Mouse (Mus musculus): Measurements from ENCODE around the gene Cnot1.

Gene Cnot1

GRCm38 (mm10) chr8:95694631-95695030 is 112.6 kb downstream of the Cnot1 start:
- peak; percentile 9; the same call in 1 of the 2 replicates for ATAC-seq (ENCODE audit: low TSS enrichment)

DNA sequence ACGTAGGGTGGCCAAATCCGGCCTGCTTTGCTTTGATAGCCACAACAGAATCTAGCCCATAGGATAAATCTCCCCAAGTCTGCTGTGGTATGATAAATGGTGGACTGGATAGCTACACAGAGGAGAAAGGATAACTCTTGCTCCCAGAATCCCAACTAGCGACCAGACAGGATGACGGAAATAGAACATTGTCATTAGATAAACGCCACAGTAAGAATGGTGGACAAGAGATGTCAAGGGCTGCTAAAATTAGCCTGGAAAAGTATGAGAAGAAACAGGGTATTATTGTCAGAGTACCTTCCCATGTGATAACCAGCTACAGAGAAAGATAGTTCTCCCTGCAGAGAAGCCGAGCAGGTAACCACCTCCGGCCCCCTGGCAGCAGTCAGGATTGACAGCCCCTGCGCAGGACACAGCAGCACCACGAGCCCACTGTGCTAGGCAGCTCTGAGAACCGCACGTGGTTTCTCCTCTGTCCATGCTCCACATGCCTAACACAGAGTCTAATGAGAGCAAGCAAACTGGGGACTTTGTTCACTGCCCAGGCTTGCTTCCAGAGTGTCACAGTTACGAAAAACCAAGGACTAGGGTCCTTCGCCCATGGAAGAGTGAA is 116.2 kb downstream of the Cnot1 start:
- no peak for ATAC-seq (ENCODE audit: low TSS enrichment)

GRCm38 (mm10) chr8:95688073-95688672 is 119.1 kb downstream of the Cnot1 start:
- ATAC-seq (ENCODE audit: low TSS enrichment): peak; percentile 66

DNA sequence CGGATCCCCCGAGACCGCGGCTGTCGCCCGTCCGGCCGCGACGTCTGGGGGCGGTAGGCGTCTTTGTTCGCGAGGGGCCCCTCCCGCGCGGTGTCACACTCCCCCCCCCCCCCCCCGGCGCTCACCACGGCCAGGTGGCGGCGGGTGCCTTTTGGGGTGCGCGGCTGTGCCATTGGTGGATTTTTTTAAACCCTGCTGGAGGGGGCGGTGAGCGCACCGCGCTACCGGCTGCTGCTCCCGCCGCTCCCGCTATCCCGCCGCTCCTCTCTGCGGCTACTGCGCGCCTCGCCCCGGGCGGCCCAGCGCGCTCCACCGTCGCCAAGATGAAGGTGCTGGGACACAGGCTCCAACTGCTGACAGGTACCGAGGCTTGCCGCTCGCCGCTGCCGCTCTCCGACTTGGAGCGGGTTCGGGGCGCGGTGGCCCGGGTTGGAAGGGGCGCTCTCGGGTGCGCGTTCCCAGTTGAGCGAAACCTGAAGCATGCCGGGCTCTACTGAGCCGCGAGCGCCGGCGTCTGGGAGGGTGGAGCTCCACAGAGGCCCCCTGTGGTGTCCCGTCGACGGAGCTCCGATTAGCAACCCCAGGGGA is 129.1 kb downstream of the Cnot1 start:
- peak; percentile 67 for ATAC-seq (ENCODE audit: low TSS enrichment)

- ATAC-seq (ENCODE audit: low TSS enrichment): peak; percentile 0; the same call in 1 of the 2 replicates
Observed at GRCm38 (mm10) chr8:95677591-95678023, 129.7 kb downstream of the Cnot1 start.

GRCm38 (mm10) chr8:95676631-95677030 is 130.6 kb downstream of the Cnot1 start, which contains the start of gene Ndrg4:
Gene Ndrg4 (plus strand): TSS chr8:95676980.
- ATAC-seq (ENCODE audit: low TSS enrichment): no peak

DNA sequence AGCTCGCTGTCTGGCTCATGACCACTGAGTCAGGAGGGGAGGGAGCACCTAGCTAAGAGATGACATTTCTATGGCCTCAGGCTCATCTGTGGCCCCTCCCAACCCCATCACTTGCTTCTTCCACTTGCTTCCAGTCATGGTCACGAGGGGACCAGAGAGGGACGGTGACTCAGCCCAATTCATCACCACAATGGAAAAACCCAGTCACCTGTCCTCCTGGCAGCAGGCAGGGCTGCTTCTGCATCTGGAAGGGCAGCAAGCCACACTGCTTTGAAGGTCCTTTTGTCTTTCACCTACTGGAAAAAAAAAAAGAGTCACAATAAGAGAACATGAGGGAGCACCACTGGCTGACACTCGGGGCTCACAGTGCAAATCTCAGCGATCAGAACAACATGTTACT is 134.5 kb downstream of the Cnot1 start:
- no peak for ATAC-seq (ENCODE audit: low TSS enrichment)

DNA sequence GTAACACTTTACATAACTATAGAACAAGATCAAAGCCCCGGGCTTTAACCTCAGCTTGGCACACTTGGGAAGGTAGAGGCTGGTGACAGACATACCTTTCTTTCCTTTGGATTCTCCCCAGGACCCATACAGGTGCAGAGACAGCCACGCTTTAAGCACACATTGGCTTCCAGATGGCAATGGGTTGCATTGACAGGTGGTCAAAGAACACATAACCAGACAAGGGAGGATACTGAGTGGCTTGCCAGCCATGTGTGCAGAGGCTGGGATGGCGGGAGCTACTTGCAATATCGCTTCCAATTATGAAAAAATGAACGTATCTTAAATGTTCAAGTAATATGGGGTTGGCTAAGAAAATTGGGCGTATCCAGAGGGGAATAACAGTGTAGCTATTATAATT is 135.4 kb downstream of the Cnot1 start:
- ATAC-seq (ENCODE audit: low TSS enrichment): no peak

- no peak for ATAC-seq (ENCODE audit: low TSS enrichment)
Observed at GRCm38 (mm10) chr8:95669967-95670366, 137.3 kb downstream of the Cnot1 start.
